Mouse (Mus musculus): ENCODE data around the gene Efcab12.

Gene Efcab12

DNA sequence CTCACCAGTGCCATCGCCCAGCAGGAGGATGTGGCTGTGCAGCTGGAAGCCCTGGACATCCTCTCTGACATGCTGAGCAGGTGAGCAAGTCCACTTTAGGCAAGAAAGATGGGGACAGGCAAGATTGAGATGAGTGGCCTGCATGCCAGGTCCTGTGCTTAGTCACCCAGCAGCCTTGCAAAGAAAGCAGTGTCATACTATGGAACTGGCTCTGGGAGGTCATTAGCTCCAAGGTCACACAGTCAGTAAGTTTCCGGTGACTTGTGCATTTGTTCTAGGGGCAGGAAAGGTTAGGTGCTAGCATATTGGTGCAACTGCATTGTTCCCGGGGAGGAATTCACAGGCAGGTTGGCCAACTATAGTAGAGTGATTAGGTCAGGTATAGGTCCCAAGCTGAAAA, 55.4 kb downstream of the Efcab12 start:
- no peak for DNase-seq

GRCm38 (mm10) chr6:115776363-115776762, 61.8 kb downstream of the Efcab12 start:
- no peak for DNase-seq

GRCm38 (mm10) chr6:115775838-115776237, 62.4 kb downstream of the Efcab12 start:
- no peak for DNase-seq

GRCm38 (mm10) chr6:115774501-115774921, 63.7 kb downstream of the Efcab12 start, which contains the start of gene Cand2:
Gene Cand2 (plus strand): TSS chr6:115774538.
- DNase-seq: peak; percentile 64 to 68

- peak; percentile 39 to 48 for DNase-seq
Measured at GRCm38 (mm10) chr6:115773966-115774413, 64.2 kb downstream of the Efcab12 start.

DNA sequence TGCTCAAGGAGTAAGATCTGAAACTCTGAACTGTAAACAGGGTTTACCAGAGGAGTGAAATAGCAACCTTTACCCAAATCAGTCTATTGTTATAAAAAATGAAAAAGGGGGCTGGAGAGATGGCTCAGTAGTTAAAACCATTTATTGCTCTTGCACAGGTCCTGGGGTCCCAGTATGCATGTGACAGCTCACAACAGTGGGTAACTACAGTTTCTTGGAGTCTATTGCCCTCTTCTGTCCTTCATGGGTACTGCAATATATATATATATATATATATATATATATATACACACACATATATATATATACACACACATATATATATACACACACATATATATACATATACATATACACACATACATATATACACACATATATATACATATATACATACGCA, 65.6 kb downstream of the Efcab12 start:
- no peak for DNase-seq

GRCm38 (mm10) chr6:115772201-115772600, 66.0 kb downstream of the Efcab12 start:
- peak in 1 of 2 experiments; percentile 31 for DNase-seq

- no peak for DNase-seq
Measured at GRCm38 (mm10) chr6:115770852-115771251, 67.4 kb downstream of the Efcab12 start.

DNA sequence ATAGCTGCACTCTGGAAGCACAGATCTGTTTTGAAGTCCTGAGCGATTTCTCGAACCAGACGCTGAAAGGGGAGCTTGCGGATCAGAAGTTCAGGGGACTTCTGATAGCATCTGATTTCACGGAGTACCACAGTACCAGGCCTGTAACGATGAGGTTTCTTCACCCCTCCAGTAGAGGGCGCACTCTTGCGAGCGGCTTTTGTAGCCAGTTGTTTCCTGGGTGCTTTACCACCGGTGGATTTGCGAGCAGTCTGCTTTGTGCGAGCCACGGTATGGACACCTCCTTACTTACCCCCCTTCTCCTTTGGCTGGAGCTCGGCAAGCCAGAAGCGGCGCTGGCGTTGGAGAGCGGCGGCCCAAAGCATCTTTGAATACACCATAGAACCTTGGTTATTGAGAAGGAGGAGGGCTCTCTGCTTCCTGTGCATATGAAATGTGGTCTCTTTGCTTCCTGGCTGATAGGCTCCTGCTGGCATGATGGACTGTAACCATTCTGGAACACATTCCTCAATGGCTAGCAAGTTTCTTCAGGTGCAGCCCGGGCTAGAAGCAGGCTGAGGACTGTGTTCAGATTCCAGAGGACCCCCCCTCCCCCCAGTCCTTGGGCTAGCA, 68.0 kb downstream of the Efcab12 start:
- no peak for DNase-seq

DNA sequence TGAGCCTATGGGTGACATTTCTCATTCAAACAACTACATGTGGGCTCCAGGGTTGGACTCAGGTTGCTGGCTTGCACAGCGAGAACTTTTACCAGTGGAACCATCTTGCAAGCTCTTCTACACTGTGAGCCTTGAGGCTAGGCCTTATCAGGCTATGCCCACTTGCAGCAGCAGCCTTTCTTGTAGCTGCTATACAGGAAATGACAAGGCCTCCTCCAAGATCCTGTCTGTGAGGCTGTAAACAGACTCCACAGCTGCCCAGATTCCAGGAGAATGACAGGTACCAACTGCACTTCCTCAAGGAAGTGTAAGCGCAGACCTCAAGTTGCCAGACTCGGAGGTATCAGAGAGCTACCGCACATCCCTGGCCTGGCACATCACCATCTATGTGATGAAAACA, 70.0 kb downstream of the Efcab12 start:
- DNase-seq: no peak

- DNase-seq: no peak
Measured at GRCm38 (mm10) chr6:115767357-115767756, 70.9 kb downstream of the Efcab12 start.

DNA sequence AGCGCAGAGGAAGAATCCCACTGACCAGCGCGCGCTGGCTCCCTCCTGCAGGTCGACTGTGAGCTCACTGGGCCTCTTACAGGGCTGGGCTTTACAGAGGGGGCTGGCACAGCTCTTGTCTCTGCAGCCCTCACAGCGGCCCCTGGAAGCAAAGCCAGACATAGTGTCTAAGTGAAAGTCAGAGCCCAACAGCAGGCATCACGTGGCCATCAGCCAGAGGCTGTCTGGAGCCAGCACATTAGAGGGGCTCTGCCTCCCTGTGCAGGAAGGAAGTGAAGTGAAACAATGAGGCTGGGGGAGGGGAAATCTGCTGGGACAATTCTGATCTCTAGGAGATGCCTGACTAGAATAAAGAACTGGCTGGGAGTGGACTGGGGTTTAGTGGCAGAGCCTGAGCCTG, 74.0 kb downstream of the Efcab12 start:
- DNase-seq: peak; percentile 63 to 77

GRCm38 (mm10) chr6:115761995-115762756, 76.0 kb downstream of the Efcab12 start, which contains the start of gene Tmem40:
Gene Tmem40 (minus strand): TSS chr6:115762410.
- DNase-seq: peak; percentile 42 to 55

DNA sequence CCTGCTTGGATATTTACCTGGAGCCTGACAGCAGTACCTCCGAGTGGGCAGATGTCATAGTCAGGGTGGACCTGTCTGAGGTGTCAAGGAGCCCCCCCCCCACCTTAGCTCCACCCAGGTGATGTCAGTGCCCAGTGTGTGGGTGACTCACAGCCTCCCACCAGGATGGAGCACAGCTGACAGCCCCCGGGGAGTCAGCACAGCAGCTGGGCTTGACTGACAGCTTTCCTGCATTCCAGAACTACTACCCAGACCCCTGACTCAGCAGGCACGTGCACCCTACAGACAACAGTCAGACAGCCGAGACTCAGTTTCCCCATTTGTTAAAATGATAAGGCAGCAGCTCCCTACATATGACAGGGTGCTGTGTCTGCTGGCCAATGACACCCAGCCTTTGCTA, 77.2 kb downstream of the Efcab12 start:
- no peak for DNase-seq
